9 mouse cellular contexts compared by ENCODE assay signal in the genomic region with DNA sequence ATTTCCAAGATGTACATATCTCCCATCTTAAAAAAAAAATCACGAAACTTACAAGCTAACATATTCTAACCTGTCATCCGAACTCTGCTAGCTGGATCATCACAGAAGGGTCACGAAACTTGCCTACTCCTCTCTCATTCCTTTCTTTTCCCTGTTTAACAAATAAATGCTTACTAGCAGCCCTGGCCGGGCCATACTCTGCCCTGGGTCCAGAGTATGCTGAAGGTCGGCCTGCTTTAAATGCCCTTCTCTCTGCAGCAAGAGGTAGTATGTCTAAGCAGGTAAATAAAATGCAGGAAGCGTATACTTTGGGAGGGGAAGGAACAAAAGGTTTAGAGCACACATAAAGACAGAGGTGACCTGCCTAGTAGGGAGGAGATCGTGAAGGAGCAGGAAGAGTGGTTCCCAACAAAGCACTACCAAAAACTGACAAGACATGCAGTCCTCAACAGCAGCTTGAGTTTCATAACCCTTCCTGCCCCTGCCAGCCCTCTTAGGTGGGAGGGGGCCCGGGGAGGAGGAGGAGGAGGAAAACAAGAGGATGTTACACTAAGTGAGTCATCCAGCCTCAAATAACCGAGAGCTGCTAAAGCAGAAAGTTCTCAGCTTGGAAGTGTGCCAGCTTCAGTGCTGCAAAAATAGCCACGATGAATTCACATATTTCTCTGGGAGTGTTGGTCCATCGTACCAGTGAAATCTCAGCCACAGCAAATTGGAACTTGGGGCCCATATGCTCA. TPM values are rescaled to one million over a fixed set of nuclear protein-coding genes. Genes with fewer than 3 reads are reported as not detected.
DNase-seq lines count a peak whose midpoint lies in the region; ATAC-seq and TF ChIP-seq lines count a peak whose summit lies in the region.
"Had no signal": no experiment of that assay in that cellular context is flagged by ENCODE, and none has a peak within 500 bp of the region (broad histone marks: within the 10 kb centered on the region; RNA-seq: fewer than 3 reads in every experiment).

No protein-coding gene starts in this region.

- TF ChIP-seq POLR2A in limb, embryonic 14.5 days (IDR thresholded peaks at IDR 0.05; ENCODE audit: borderline replicate concordance, extremely low read depth, insufficient read depth, insufficient read length) = no peak

- no peak for TF ChIP-seq CTCF in kidney, postnatal 0 days (IDR thresholded peaks at IDR 0.05; ENCODE audit: low read depth)

- H3K36me3 ChIP-seq in kidney, postnatal 0 days (ENCODE audit: insufficient read depth, low read length) = no peaks in the 10 kb centered on the region
- H3K36me3 ChIP-seq in limb, embryonic 14.5 days (ENCODE audit: control insufficient read depth, insufficient read depth, low read length) = no peaks in the 10 kb centered on the region
- no peaks in the 10 kb centered on the region for H3K36me3 ChIP-seq in forebrain, embryonic 16.5 days (ENCODE audit: control insufficient read depth, insufficient read depth)
- H3K36me3 ChIP-seq: lung, embryonic 15.5 days had no signal

- no peaks in the 10 kb centered on the region for H3K27me3 ChIP-seq in kidney, postnatal 0 days (ENCODE audit: insufficient read depth, low read length)
- H3K27me3 ChIP-seq in limb, embryonic 14.5 days (ENCODE audit: control insufficient read depth, insufficient read depth, low read length) = no peaks in the 10 kb centered on the region
- no peaks in the 10 kb centered on the region for H3K27me3 ChIP-seq in forebrain, embryonic 16.5 days (replicated peaks; ENCODE audit: control insufficient read depth, insufficient read depth, low read length)
- H3K27me3 ChIP-seq: lung, embryonic 15.5 days had no signal

- 38% methylated on average over 11 of the region's 11 CpGs for WGBS in kidney, postnatal 0 days
- WGBS in limb, embryonic 14.5 days = 58% methylated on average over 11 of the region's 11 CpGs
- WGBS in forebrain, embryonic 16.5 days = 63% methylated on average over 11 of the region's 11 CpGs

- H3K4me3 ChIP-seq in kidney, postnatal 0 days (replicated peaks; ENCODE audit: low read depth, low read length) = no peak overlapping the region
- no peak overlapping the region for H3K4me3 ChIP-seq in limb, embryonic 14.5 days (replicated peaks; ENCODE audit: low read length)
- H3K4me3 ChIP-seq in forebrain, embryonic 16.5 days (replicated peaks; ENCODE audit: low read length) = no peak overlapping the region
- H3K4me3 ChIP-seq: lung, embryonic 15.5 days had no signal

- H3K9me3 ChIP-seq in kidney, postnatal 0 days (replicated peaks; ENCODE audit: low read length) = no peaks in the 10 kb centered on the region
- no peaks in the 10 kb centered on the region for H3K9me3 ChIP-seq in limb, embryonic 14.5 days (ENCODE audit: control insufficient read depth, low read length)
- no peaks in the 10 kb centered on the region for H3K9me3 ChIP-seq in forebrain, embryonic 16.5 days (ENCODE audit: control insufficient read depth, low read length)
- H3K9me3 ChIP-seq: lung, embryonic 15.5 days had no signal

- peaks cover 19% of the 10 kb centered on the region for H3K4me1 ChIP-seq in kidney, postnatal 0 days (replicated peaks; ENCODE audit: insufficient read depth, low read length)
- H3K4me1 ChIP-seq in limb, embryonic 14.5 days (ENCODE audit: control insufficient read depth, insufficient read depth, low read length) = 0 out of 2 replicates have a peak, but pooled peaks cover 9% of the 10 kb centered on the region
- peaks cover 24% of the 10 kb centered on the region for H3K4me1 ChIP-seq in forebrain, embryonic 16.5 days (replicated peaks; ENCODE audit: control insufficient read depth, insufficient read depth, low read length)

- H3K4me2 ChIP-seq in kidney, postnatal 0 days (ENCODE audit: low read length) = no peak overlapping the region
- no peak overlapping the region for H3K4me2 ChIP-seq in limb, embryonic 14.5 days (replicated peaks; ENCODE audit: low read depth, low read length, severe bottlenecking)
- no peak overlapping the region for H3K4me2 ChIP-seq in forebrain, embryonic 16.5 days (ENCODE audit: low read length)
- H3K4me2 ChIP-seq: lung, embryonic 15.5 days had no signal

- DNase-seq in embryo, embryonic 11 days = peak; percentile 31
- no peak for DNase-seq in embryo, embryonic 9.5 days (ENCODE audit: extremely low spot score)
- peak; percentile 69 for DNase-seq in adrenal gland, postnatal 10 days
- peak; percentile 77 to 81 for DNase-seq in heart, adult 18-20 months
- DNase-seq in kidney, postnatal 0 days (ENCODE audit: low spot score) = peak; percentile 72
- DNase-seq in limb, embryonic 14.5 days (ENCODE audit: low spot score) = peak; percentile 69
- DNase-seq in cerebellum, adult 8-10 months = no peak

- ATAC-seq in kidney, postnatal 0 days (replicated peaks; ENCODE audit: low FRiP score, low read depth) = 0 out of 2 replicates have a peak, but pooled peaks have one; percentile 30
- no peak for ATAC-seq in limb, embryonic 14.5 days (ENCODE audit: low FRiP score, low read depth)
- ATAC-seq in forebrain, embryonic 16.5 days = no peak

- H3K27ac ChIP-seq in kidney, postnatal 0 days = peak overlapping the region; percentile 25
- no peak overlapping the region for H3K27ac ChIP-seq in limb, embryonic 14.5 days (replicated peaks; ENCODE audit: low read depth, low read length)
- no peak overlapping the region for H3K27ac ChIP-seq in forebrain, embryonic 16.5 days (ENCODE audit: low read length)
- H3K27ac ChIP-seq: lung, embryonic 15.5 days had no signal

- no peak overlapping the region for H3K9ac ChIP-seq in kidney, postnatal 0 days (ENCODE audit: low read depth, low read length)
- H3K9ac ChIP-seq in limb, embryonic 14.5 days (ENCODE audit: low read depth, low read length, severe bottlenecking) = no peak overlapping the region
- H3K9ac ChIP-seq in forebrain, embryonic 16.5 days (replicated peaks; ENCODE audit: low read depth, low read length) = no peak overlapping the region
- H3K9ac ChIP-seq: lung, embryonic 15.5 days had no signal

RNA-seq across cellular contexts. Expression of gene Ddx1, which starts 37.1 kb away (rescaled TPM):
- 100 to 1,000 TPM in 1 of 2 experiments, 10 to 100 TPM in 1; 97.6 to 104 TPM for total RNA-seq in adrenal gland, postnatal 10 days (2021)
- total RNA-seq in heart, adult 18-20 months (2021) = 10 to 100 TPM; 85.6 to 94.4 TPM
- polyA plus RNA-seq in kidney, postnatal 0 days (2015; fragmentation: Nextera tagmentation; extraction: Ambion mirVana) = 102 and 118 TPM in 2 replicates
- polyA plus RNA-seq in limb, embryonic 14.5 days (2012; rRNA removed) = 36.8 and 62.8 TPM in 2 replicates
- 135 and 145 TPM in 2 replicates for polyA plus RNA-seq in limb, embryonic 14.5 days (2014; fragmentation: Nextera tagmentation; extraction: Ambion mirVana)
- polyA plus RNA-seq in forebrain, embryonic 16.5 days (2015; fragmentation: Nextera tagmentation; extraction: Ambion mirVana) = 157 and 163 TPM in 2 replicates

RNA-seq across cellular contexts. Expression of gene Nbas, which starts 57.0 kb away (rescaled TPM):
- 10 to 100 TPM; 21.5 to 29.2 TPM for total RNA-seq in adrenal gland, postnatal 10 days (2021)
- 10 to 100 TPM; 31.2 to 31.3 TPM for total RNA-seq in heart, adult 18-20 months (2021)
- 8.0 and 8.2 TPM in 2 replicates for polyA plus RNA-seq in kidney, postnatal 0 days (2015; fragmentation: Nextera tagmentation; extraction: Ambion mirVana)
- polyA plus RNA-seq in limb, embryonic 14.5 days (2012; rRNA removed) = 21.1 and 23.6 TPM in 2 replicates
- 18.9 and 19.0 TPM in 2 replicates for polyA plus RNA-seq in limb, embryonic 14.5 days (2014; fragmentation: Nextera tagmentation; extraction: Ambion mirVana)
- polyA plus RNA-seq in forebrain, embryonic 16.5 days (2015; fragmentation: Nextera tagmentation; extraction: Ambion mirVana) = 12.3 and 13.7 TPM in 2 replicates

Comparison
In these comparisons a context has a peak if more than half of its experiments do, and no peak if none do; other contexts are left out.
1. DNase-seq: peak in embryo, embryonic 11 days (single experiment), adrenal gland, postnatal 10 days (single experiment), heart, adult 18-20 months (2 of 2), kidney, postnatal 0 days (single experiment) and limb, embryonic 14.5 days (single experiment); none in embryo, embryonic 9.5 days (single experiment) and cerebellum, adult 8-10 months (single experiment).